19 mouse cellular contexts compared by ENCODE assay signal in genomic region chr4:31576982-31577579, GRCm38 (mm10).
A peak's percentile ranks its signal among the peaks of the same experiment; 100 is the strongest.
DNase-seq lines count a peak whose midpoint lies in the region; ATAC-seq and TF ChIP-seq lines count a peak whose summit lies in the region.
"Had no signal": no experiment of that assay in that cellular context is flagged by ENCODE, and none has a peak within 500 bp of the region (broad histone marks: within the 10 kb centered on the region; RNA-seq: fewer than 3 reads in every experiment).

No protein-coding gene starts in this region.

- TF ChIP-seq CTCF in midbrain, postnatal 0 days (IDR thresholded peaks at IDR 0.05), result no peak

- no peak overlapping the region for H3K9ac ChIP-seq in heart, embryonic 12.5 days
- no peak overlapping the region for H3K9ac ChIP-seq in midbrain, embryonic 14.5 days (replicated peaks; ENCODE audit: low read length)
- H3K9ac ChIP-seq in midbrain, postnatal 0 days (replicated peaks; ENCODE audit: low read length, poor library complexity, severe bottlenecking), result no peak overlapping the region
- H3K9ac ChIP-seq: forebrain, embryonic 12.5 days; limb, embryonic 13.5 days; liver, embryonic 13.5 days; lung, embryonic 14.5 days; neural tube, embryonic 12.5 days had no signal

- peak overlapping the region; percentile 62 for H3K27ac ChIP-seq in heart, embryonic 12.5 days (ENCODE audit: poor library complexity, severe bottlenecking)
- no peak overlapping the region for H3K27ac ChIP-seq in midbrain, embryonic 14.5 days (replicated peaks; ENCODE audit: low read depth, low read length)
- H3K27ac ChIP-seq in midbrain, postnatal 0 days (ENCODE audit: low read depth, low read length), result no peak overlapping the region
- H3K27ac ChIP-seq: forebrain, embryonic 12.5 days; gastrocnemius, adult 2 months; hindbrain, embryonic 10.5 days; hindbrain, postnatal 0 days; limb, embryonic 13.5 days; liver, embryonic 13.5 days; neural tube, embryonic 12.5 days had no signal

- 3% methylated on average over 4 of the region's 4 CpGs for WGBS in heart, embryonic 12.5 days
- WGBS in midbrain, embryonic 14.5 days, result 44% methylated on average over 4 of the region's 4 CpGs
- 49% methylated on average over 4 of the region's 4 CpGs for WGBS in midbrain, postnatal 0 days

- DNase-seq in heart, postnatal 25 days (ENCODE audit: low spot score), result no peak
- DNase-seq in midbrain, embryonic 14.5 days, result peak; percentile 43
- DNase-seq in midbrain, postnatal 0 days (ENCODE audit: low spot score), result no peak
- peak; percentile 33 for DNase-seq in cerebellum, adult 9-11 months
- DNase-seq in kidney, postnatal 10 days, result no peak
- no peak for DNase-seq in urinary bladder, postnatal 10 days (ENCODE audit: low spot score)
- DNase-seq: embryo, embryonic 11 days; gastrocnemius, adult 2 months; liver, embryonic 13.5 days; lung, embryonic 14.5 days; lung, postnatal 4 days; thymus, adult 18-20 months had no signal

- peaks cover 18% of the 10 kb centered on the region for H3K4me1 ChIP-seq in heart, embryonic 12.5 days (replicated peaks)
- H3K4me1 ChIP-seq in midbrain, embryonic 14.5 days (ENCODE audit: control insufficient read depth, insufficient read depth, low read length), result no peaks in the 10 kb centered on the region
- H3K4me1 ChIP-seq in midbrain, postnatal 0 days (ENCODE audit: insufficient read depth, low read length), result no peaks in the 10 kb centered on the region
- H3K4me1 ChIP-seq: limb, embryonic 13.5 days; liver, embryonic 13.5 days; neural tube, embryonic 12.5 days had no signal

- H3K9me3 ChIP-seq in heart, embryonic 12.5 days (replicated peaks), result no peaks in the 10 kb centered on the region
- no peaks in the 10 kb centered on the region for H3K9me3 ChIP-seq in midbrain, embryonic 14.5 days (ENCODE audit: control insufficient read depth, low read length)
- H3K9me3 ChIP-seq in midbrain, postnatal 0 days (ENCODE audit: low read length), result no peaks in the 10 kb centered on the region
- H3K9me3 ChIP-seq: forebrain, embryonic 12.5 days; hindbrain, embryonic 10.5 days; limb, embryonic 13.5 days; liver, embryonic 13.5 days; neural tube, embryonic 12.5 days had no signal

- no peaks in the 10 kb centered on the region for H3K36me3 ChIP-seq in heart, embryonic 12.5 days
- no peaks in the 10 kb centered on the region for H3K36me3 ChIP-seq in midbrain, embryonic 14.5 days (ENCODE audit: control insufficient read depth, insufficient read depth, low read length)
- no peaks in the 10 kb centered on the region for H3K36me3 ChIP-seq in midbrain, postnatal 0 days (ENCODE audit: insufficient read depth, low read length)
- H3K36me3 ChIP-seq: forebrain, embryonic 12.5 days; hindbrain, embryonic 10.5 days; limb, embryonic 13.5 days; liver, embryonic 13.5 days; neural tube, embryonic 12.5 days had no signal

- H3K4me3 ChIP-seq in heart, embryonic 12.5 days, result no peak overlapping the region
- H3K4me3 ChIP-seq in midbrain, embryonic 14.5 days (replicated peaks; ENCODE audit: low read depth, low read length), result no peak overlapping the region
- no peak overlapping the region for H3K4me3 ChIP-seq in midbrain, postnatal 0 days (ENCODE audit: low read depth, low read length)
- H3K4me3 ChIP-seq: forebrain, embryonic 12.5 days; gastrocnemius, adult 2 months; hindbrain, embryonic 10.5 days; limb, embryonic 13.5 days; liver, embryonic 13.5 days; neural tube, embryonic 12.5 days had no signal

- H3K27me3 ChIP-seq in heart, embryonic 12.5 days (replicated peaks), result no peaks in the 10 kb centered on the region
- no peaks in the 10 kb centered on the region for H3K27me3 ChIP-seq in midbrain, embryonic 14.5 days (ENCODE audit: control insufficient read depth, insufficient read depth, low read length)
- H3K27me3 ChIP-seq in midbrain, postnatal 0 days (ENCODE audit: insufficient read depth, low read length), result no peaks in the 10 kb centered on the region
- H3K27me3 ChIP-seq: forebrain, embryonic 12.5 days; limb, embryonic 13.5 days; liver, embryonic 13.5 days; neural tube, embryonic 12.5 days had no signal

- H3K4me2 ChIP-seq in heart, embryonic 12.5 days, result peak overlapping the region; percentile 4; the same call in 1 of the 2 replicates
- H3K4me2 ChIP-seq in midbrain, embryonic 14.5 days (ENCODE audit: low read length), result no peak overlapping the region
- no peak overlapping the region for H3K4me2 ChIP-seq in midbrain, postnatal 0 days (ENCODE audit: low read depth, low read length, poor library complexity, severe bottlenecking)
- H3K4me2 ChIP-seq: forebrain, embryonic 12.5 days; limb, embryonic 13.5 days; liver, embryonic 13.5 days; lung, embryonic 14.5 days; neural tube, embryonic 12.5 days had no signal

- ATAC-seq in heart, embryonic 12.5 days (ENCODE audit: insufficient number of reproducible peaks, low FRiP score), result peak; percentile 90
- ATAC-seq in midbrain, embryonic 14.5 days (ENCODE audit: low FRiP score, low TSS enrichment), result no peak
- no peak for ATAC-seq in midbrain, postnatal 0 days (ENCODE audit: low FRiP score)
- ATAC-seq: hindbrain, postnatal 0 days; intestine, postnatal 0 days had no signal

- intact Hi-C loops in heart, postnatal 25 days (cut with DNase I), result no loop called here

Comparison
In these comparisons a context has a peak if more than half of its experiments do, and no peak if none do; other contexts are left out.
1. DNase-seq: peak in midbrain, embryonic 14.5 days (single experiment) and cerebellum, adult 9-11 months (single experiment); none in heart, postnatal 25 days (single experiment), midbrain, postnatal 0 days (single experiment), kidney, postnatal 10 days (single experiment) and urinary bladder, postnatal 10 days (single experiment).